In the genomic region with DNA sequence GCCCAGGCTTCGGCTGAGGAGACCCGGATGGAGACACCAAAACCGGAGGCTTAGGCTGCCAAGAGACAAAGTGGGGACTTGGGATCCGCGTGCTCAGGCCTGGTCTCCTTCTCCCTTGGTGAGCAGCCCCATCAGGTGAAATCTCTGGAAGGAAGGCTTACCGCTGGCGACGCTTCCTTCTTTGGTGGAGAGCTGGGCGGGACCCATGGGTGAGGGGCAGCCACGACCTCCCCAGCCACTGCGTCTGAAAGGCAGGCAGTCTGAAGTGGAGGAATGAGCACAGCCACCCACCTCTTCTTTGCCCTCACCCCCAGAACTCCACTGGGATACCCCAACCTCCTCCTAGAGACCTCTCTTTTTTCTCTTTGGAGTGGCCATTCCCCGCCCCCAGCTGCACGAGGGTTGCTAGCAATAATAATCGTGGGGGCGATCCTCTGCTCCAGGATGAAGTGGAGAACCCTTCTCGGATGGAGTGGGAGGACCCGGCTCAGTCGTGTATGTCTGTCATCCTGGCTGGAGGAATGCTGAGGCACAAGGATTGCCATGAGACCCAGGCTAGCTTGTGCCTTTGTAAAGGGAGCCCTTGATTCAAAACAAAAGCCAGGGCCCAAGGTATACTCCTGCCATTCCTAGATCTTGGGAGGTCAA, we compare ENCODE assay signal across 8 mouse cellular contexts. TPM values are rescaled to one million over a fixed set of nuclear protein-coding genes. Genes with fewer than 3 reads are reported as not detected.
DNase-seq lines count a peak whose midpoint lies in the region; ATAC-seq and TF ChIP-seq lines count a peak whose summit lies in the region.

No protein-coding gene starts in this region.

- H3K4me3 ChIP-seq in kidney, embryonic 16.5 days (ENCODE audit: low read length) = peak overlapping the region; percentile 49
- H3K4me3 ChIP-seq in forebrain, embryonic 13.5 days = peak overlapping the region; percentile 7; the same call in 1 of the 2 replicates
- peak overlapping the region; percentile 8; the same call in 1 of the 2 replicates for H3K4me3 ChIP-seq in liver, postnatal 0 days (ENCODE audit: low read depth, low read length)

- no peak for DNase-seq in kidney, adult 8-10 months
- DNase-seq in brain, adult 2 months (ENCODE audit: low read depth, low spot score) = peak; percentile 71
- DNase-seq in liver, postnatal 0 days = no peak
- no peak for DNase-seq in layer of hippocampus, adult 11-12 months (ENCODE audit: low spot score)
- no peak for DNase-seq in cerebellum, adult 11-12 months
- DNase-seq in retina, embryonic 14.5 days (ENCODE audit: low spot score) = no peak

- H3K27me3 ChIP-seq in kidney, embryonic 16.5 days (ENCODE audit: insufficient read depth, low read length) = peaks cover 6% of the 10 kb centered on the region
- H3K27me3 ChIP-seq in forebrain, embryonic 13.5 days = peaks cover 67% of the 10 kb centered on the region
- H3K27me3 ChIP-seq in liver, postnatal 0 days (ENCODE audit: insufficient read depth, low read length) = peaks cover 32% of the 10 kb centered on the region

- peak overlapping the region; percentile 95 for H3K4me2 ChIP-seq in kidney, embryonic 16.5 days (replicated peaks; ENCODE audit: low read depth, low read length)
- H3K4me2 ChIP-seq in forebrain, embryonic 13.5 days = peak overlapping the region; percentile 80
- peak overlapping the region; percentile 44 for H3K4me2 ChIP-seq in liver, postnatal 0 days (ENCODE audit: low read depth, low read length)

- TF ChIP-seq EP300 in liver, postnatal 0 days (IDR thresholded peaks at IDR 0.05; ENCODE audit: low read depth) = no peak

- H3K36me3 ChIP-seq in kidney, embryonic 16.5 days (ENCODE audit: insufficient read depth, low read length) = peaks cover 11% of the 10 kb centered on the region
- peaks cover 14% of the 10 kb centered on the region for H3K36me3 ChIP-seq in forebrain, embryonic 13.5 days (ENCODE audit: poor library complexity, severe bottlenecking)
- H3K36me3 ChIP-seq in liver, postnatal 0 days (replicated peaks; ENCODE audit: insufficient read depth, low read length) = peaks cover 13% of the 10 kb centered on the region; the same call in 1 of the 2 replicates

- no peak for TF ChIP-seq CTCF in liver, postnatal 0 days (IDR thresholded peaks at IDR 0.05; ENCODE audit: low read depth)

- H3K4me1 ChIP-seq in kidney, embryonic 16.5 days (ENCODE audit: insufficient read depth, low read length) = peaks cover 52% of the 10 kb centered on the region
- peaks cover 34% of the 10 kb centered on the region for H3K4me1 ChIP-seq in forebrain, embryonic 13.5 days
- peaks cover 27% of the 10 kb centered on the region for H3K4me1 ChIP-seq in liver, postnatal 0 days (ENCODE audit: insufficient read depth)

- peak overlapping the region; percentile 70 for H3K9ac ChIP-seq in kidney, embryonic 16.5 days (replicated peaks; ENCODE audit: low read length)
- peak overlapping the region; percentile 47 for H3K9ac ChIP-seq in forebrain, embryonic 13.5 days
- no peak overlapping the region for H3K9ac ChIP-seq in liver, postnatal 0 days (replicated peaks)

- 5% methylated on average over 18 of the region's 18 CpGs for WGBS in kidney, embryonic 16.5 days
- WGBS in forebrain, embryonic 13.5 days = 10% methylated on average over 18 of the region's 18 CpGs
- WGBS in liver, postnatal 0 days (ENCODE audit: insufficient replicate concordance) = 13% methylated on average over 18 of the region's 18 CpGs

- ATAC-seq in kidney, embryonic 16.5 days (ENCODE audit: low FRiP score, low TSS enrichment) = no peak
- no peak for ATAC-seq in forebrain, embryonic 13.5 days
- ATAC-seq in liver, postnatal 0 days = no peak

- no peaks in the 10 kb centered on the region for H3K9me3 ChIP-seq in kidney, embryonic 16.5 days (ENCODE audit: low read length)
- no peaks in the 10 kb centered on the region for H3K9me3 ChIP-seq in forebrain, embryonic 13.5 days (replicated peaks)
- no peaks in the 10 kb centered on the region for H3K9me3 ChIP-seq in liver, postnatal 0 days (ENCODE audit: low read length)

- H3K27ac ChIP-seq in kidney, embryonic 16.5 days (ENCODE audit: low read length) = peak overlapping the region; percentile 50
- no peak overlapping the region for H3K27ac ChIP-seq in forebrain, embryonic 13.5 days
- H3K27ac ChIP-seq in liver, postnatal 0 days (ENCODE audit: low read depth) = no peak overlapping the region

RNA-seq across cellular contexts. Expression of a gene that starts 4.1 kb away (rescaled TPM):
- polyA plus RNA-seq in kidney, embryonic 16.5 days (2015; fragmentation: Nextera tagmentation; extraction: Ambion mirVana) = 0.70 TPM in 1 of 2 replicates, not detected in the other
- polyA plus RNA-seq in forebrain, embryonic 13.5 days (2015; fragmentation: Nextera tagmentation; extraction: Ambion mirVana) = 0.13 TPM in 1 of 2 replicates, not detected in the other
- 0.06 TPM in 1 of 2 replicates, not detected in the other for polyA plus RNA-seq in liver, postnatal 0 days (2015; fragmentation: Nextera tagmentation; extraction: Ambion mirVana)

RNA-seq across cellular contexts. Expression of a gene that starts 4.2 kb away (rescaled TPM):
- polyA plus RNA-seq in kidney, embryonic 16.5 days (2015; fragmentation: Nextera tagmentation; extraction: Ambion mirVana) = 4.5 and 4.6 TPM in 2 replicates
- 0.26 TPM in 1 of 2 replicates, not detected in the other for polyA plus RNA-seq in forebrain, embryonic 13.5 days (2015; fragmentation: Nextera tagmentation; extraction: Ambion mirVana)
- 1.6 TPM in 1 of 2 replicates, not detected in the other for polyA plus RNA-seq in liver, postnatal 0 days (2015; fragmentation: Nextera tagmentation; extraction: Ambion mirVana)

RNA-seq across cellular contexts. Expression of a gene that starts 10.7 kb away (rescaled TPM):
- 123 and 129 TPM in 2 replicates for polyA plus RNA-seq in kidney, embryonic 16.5 days (2015; fragmentation: Nextera tagmentation; extraction: Ambion mirVana)
- polyA plus RNA-seq in forebrain, embryonic 13.5 days (2015; fragmentation: Nextera tagmentation; extraction: Ambion mirVana) = 141 and 151 TPM in 2 replicates
- 42.0 and 43.7 TPM in 2 replicates for polyA plus RNA-seq in liver, postnatal 0 days (2015; fragmentation: Nextera tagmentation; extraction: Ambion mirVana)

RNA-seq across cellular contexts. Expression of a gene that starts 11.1 kb away (rescaled TPM):
- 71.2 and 87.3 TPM in 2 replicates for polyA plus RNA-seq in kidney, embryonic 16.5 days (2015; fragmentation: Nextera tagmentation; extraction: Ambion mirVana)
- 63.5 and 67.3 TPM in 2 replicates for polyA plus RNA-seq in forebrain, embryonic 13.5 days (2015; fragmentation: Nextera tagmentation; extraction: Ambion mirVana)
- 20.9 and 22.2 TPM in 2 replicates for polyA plus RNA-seq in liver, postnatal 0 days (2015; fragmentation: Nextera tagmentation; extraction: Ambion mirVana)

RNA-seq across cellular contexts. Expression of a gene that starts 17.3 kb away (rescaled TPM):
- 1,744 and 2,086 TPM in 2 replicates for polyA plus RNA-seq in kidney, embryonic 16.5 days (2015; fragmentation: Nextera tagmentation; extraction: Ambion mirVana)
- polyA plus RNA-seq in forebrain, embryonic 13.5 days (2015; fragmentation: Nextera tagmentation; extraction: Ambion mirVana) = 1,581 and 1,699 TPM in 2 replicates
- polyA plus RNA-seq in liver, postnatal 0 days (2015; fragmentation: Nextera tagmentation; extraction: Ambion mirVana) = 1,017 and 1,029 TPM in 2 replicates

Comparison
In these comparisons a context has a peak if more than half of its experiments do, and no peak if none do; other contexts are left out.
1. H3K4me2 ChIP-seq: peak in every context shown above with its lines; median percentile 95 in kidney, embryonic 16.5 days; 80 in forebrain, embryonic 13.5 days; 44 in liver, postnatal 0 days.